Mouse (Mus musculus): ENCODE measurements around the gene Gm11444. TPM values are rescaled to one million over a fixed set of nuclear protein-coding genes. Genes with fewer than 3 reads are reported as not detected.

The Gm11444 gene
- total RNA-seq, 2 experiments from 2014 or later = not detected

GRCm38 (mm10) chr11:85857997-85858698, 8.0 kb upstream of the Gm11444 start:
- no peak for DNase-seq

GRCm38 (mm10) chr11:85850758-85851157, 625 bp upstream of the Gm11444 start:
- DNase-seq = no peak

GRCm38 (mm10) chr11:85849037-85849436, 1.1 kb downstream of the Gm11444 start:
- peak; percentile 77 for DNase-seq

GRCm38 (mm10) chr11:85846509-85846908, 3.6 kb downstream of the Gm11444 start:
- peak; percentile 73 for DNase-seq

- no peak for DNase-seq
Observed at GRCm38 (mm10) chr11:85845921-85846320, 4.2 kb downstream of the Gm11444 start.

- no peak for DNase-seq
Observed at GRCm38 (mm10) chr11:85844971-85845370, 5.2 kb downstream of the Gm11444 start.

GRCm38 (mm10) chr11:85844144-85844965, 5.8 kb downstream of the Gm11444 start:
- peak; percentile 87 for DNase-seq

- DNase-seq = peak; percentile 86
Observed at GRCm38 (mm10) chr11:85843347-85843692, 6.8 kb downstream of the Gm11444 start.

- DNase-seq = no peak
Observed at GRCm38 (mm10) chr11:85842596-85843346, 7.4 kb downstream of the Gm11444 start.

- peak; percentile 73 for DNase-seq
Observed at GRCm38 (mm10) chr11:85841980-85842379, 8.2 kb downstream of the Gm11444 start.

GRCm38 (mm10) chr11:85841211-85841681, 8.9 kb downstream of the Gm11444 start:
- DNase-seq = no peak

- DNase-seq = no peak
Observed at GRCm38 (mm10) chr11:85840803-85841145, 9.4 kb downstream of the Gm11444 start.

GRCm38 (mm10) chr11:85840031-85840802, 9.9 kb downstream of the Gm11444 start:
- DNase-seq = no peak

GRCm38 (mm10) chr11:85839258-85840030, 10.7 kb downstream of the Gm11444 start:
- no peak for DNase-seq

- DNase-seq = no peak
Observed at GRCm38 (mm10) chr11:85838424-85839257, 11.5 kb downstream of the Gm11444 start.

- DNase-seq = no peak
Observed at GRCm38 (mm10) chr11:85837648-85838423, 12.3 kb downstream of the Gm11444 start.

GRCm38 (mm10) chr11:85837291-85837647, 12.9 kb downstream of the Gm11444 start:
- no peak for DNase-seq

GRCm38 (mm10) chr11:85836523-85837290, 13.4 kb downstream of the Gm11444 start:
- no peak for DNase-seq

Measured in gastrocnemius, postnatal 25 days (tissue).